Mouse (Mus musculus): Measurements from ENCODE around the gene Cacng1.

Cacng1 gene

GRCm38 (mm10) chr11:107707897-107708610 is 8.3 kb downstream of the Cacng1 start:
- DNase-seq (ENCODE audit: low spot score) = peak; percentile 64

DNA sequence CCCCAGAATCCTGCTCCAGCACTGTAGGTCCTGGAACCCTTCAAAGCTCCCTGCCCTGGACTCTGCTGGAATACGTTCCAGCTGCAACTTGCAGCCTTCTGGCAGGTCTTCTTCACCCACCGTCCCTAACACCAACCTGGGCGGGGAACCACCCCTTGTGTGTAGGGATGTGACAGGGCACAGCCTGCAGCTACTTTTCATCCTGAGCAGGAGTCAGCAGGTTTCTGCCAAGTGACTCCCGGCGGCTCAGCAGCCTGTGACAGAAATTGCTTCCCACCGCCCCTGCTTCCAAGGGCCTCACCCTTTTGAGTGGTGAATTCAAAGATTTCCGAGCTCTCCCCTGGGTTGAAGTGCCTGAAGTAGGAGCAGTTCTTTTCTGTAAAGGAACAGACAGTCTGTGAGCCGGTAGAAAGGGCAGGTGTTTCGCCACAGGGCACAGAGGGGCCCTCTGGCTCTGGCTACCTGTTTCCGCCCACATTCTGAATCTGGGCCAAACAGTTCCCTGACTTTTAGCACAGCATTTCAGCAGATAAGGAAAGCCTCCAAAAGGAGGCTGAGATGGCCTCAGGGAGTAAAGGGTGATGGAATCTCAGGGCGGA is 10.7 kb downstream of the Cacng1 start:
- no peak for DNase-seq (ENCODE audit: low spot score)

GRCm38 (mm10) chr11:107705060-107705459 is 11.3 kb downstream of the Cacng1 start:
- no peak for DNase-seq (ENCODE audit: low spot score)

DNA sequence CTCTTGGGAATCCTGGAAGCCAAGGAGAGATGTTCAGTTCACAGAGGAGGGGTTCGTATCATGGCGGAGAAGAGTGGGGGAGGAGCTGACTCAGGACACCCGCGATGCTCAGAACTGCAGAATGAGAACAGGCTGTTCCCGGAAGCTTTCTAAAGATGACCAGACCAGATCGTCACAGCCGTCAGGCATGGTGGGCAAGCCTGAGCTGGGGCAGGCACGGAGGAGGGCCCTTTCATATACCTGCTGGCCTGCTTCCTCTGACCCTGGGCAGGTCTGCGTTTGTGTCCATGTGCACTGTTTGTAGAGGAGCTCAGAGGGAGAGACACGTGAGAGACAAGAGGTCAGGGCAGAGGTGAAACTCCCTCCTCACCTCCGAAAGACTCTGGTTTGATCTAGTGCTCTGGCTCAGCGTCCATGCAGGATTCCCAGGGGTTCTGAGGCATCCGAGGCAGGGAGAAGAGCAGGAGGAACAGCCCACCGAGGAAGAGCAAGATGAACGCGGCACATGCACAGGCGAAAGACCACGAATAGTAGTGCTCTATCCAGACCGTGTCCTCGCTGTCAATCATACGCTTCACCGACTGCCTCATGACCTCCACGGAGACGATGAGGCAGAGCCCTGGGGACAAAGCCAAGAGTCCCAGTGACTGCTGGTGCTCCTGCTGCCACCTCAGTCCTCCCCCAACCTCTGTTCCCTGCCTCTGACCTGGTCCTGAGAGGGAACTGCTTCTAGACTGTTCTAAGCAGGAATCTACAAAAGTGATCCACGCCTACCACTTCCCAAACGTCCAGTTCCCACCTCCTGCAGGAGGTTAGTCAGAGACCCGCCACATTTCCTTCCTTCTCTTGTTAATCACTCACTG is 12.8 kb downstream of the Cacng1 start:
- DNase-seq (ENCODE audit: low spot score) = peak; percentile 9

DNA sequence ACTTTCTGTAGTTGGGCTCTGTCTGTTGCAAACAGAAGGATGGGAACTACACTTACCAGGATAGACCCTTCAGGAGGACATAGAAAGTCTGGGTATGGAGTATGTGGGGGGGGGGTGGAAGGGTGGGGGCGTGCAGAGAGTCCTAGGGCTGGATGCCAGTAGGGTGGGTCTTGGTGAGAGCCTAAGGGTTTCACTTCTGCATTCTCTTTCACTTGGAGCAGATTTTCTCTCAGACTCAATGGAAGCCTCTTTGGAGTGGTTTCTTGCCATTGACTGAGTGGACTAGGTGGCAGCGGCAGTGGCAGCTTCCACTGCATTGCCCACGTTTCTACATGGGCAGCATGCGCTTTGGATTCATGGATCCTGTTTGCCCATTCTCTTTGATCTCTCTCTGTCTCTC is 16.4 kb downstream of the Cacng1 start:
- no peak for DNase-seq (ENCODE audit: low spot score)

- no peak for DNase-seq (ENCODE audit: low spot score)
Measured at GRCm38 (mm10) chr11:107693338-107693737, 23.0 kb downstream of the Cacng1 start.

DNA sequence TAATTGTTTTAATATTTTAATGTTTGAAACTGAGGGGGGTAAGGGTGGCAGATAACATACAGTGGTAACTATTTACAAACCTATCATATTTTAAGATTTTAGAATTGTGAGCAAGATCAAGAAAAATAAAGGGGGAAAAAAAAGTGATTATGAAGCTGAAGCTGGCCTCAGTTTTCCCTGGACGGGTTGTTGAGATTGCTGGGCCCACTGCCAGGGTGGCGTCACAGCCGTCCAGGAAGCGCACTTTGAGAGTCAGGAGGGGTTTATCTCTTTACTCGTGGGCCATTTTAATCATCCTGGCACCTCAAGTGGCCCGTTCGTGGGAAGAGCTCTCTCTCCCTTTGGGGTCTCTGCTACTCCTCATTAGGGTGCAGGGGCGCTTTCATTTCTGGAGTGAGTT is 24.8 kb downstream of the Cacng1 start:
- DNase-seq (ENCODE audit: low spot score) = no peak

DNA sequence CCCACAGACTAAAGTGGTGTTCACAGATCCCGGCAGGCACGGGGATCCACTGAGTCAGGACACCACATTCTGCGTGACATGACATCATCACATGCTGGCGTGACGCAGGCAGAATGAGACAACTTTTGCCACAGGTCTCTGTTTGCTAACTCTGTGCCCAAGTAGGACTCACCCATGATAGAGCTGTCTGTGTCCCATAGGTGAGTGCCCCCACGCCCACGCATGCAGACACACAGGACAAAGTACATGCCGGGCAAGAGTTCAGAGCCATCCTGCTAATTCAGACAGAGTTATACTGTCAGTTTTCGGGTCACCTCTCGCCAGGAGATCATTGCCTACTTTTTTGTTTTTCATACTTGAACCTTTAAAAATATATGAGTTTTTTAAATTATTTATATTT is 27.8 kb downstream of the Cacng1 start:
- no peak for DNase-seq (ENCODE audit: low spot score)

DNA sequence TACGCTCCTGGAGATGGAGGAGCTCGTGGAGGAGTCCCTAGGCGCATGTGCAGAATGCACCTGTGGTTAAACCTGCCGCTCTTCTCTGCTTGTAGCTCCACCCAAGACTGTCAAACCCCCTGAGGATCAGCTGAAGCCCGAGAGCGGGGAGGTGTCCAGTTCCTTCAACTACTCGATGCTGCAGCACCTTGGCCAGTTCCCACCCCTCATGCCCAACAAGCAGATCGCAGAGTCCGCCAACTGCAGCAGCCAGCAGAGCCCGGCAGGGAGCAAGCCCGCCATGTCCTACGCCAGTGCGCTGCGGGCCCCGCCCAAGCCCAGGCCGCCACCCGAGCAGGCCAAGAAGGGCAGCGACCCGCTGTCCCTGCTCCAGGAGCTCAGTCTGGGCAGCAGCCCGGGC is 30.0 kb downstream of the Cacng1 start:
- no peak for DNase-seq (ENCODE audit: low spot score)

GRCm38 (mm10) chr11:107683544-107684465 is 32.5 kb downstream of the Cacng1 start:
- peak; percentile 31 for DNase-seq (ENCODE audit: low spot score)

DNA sequence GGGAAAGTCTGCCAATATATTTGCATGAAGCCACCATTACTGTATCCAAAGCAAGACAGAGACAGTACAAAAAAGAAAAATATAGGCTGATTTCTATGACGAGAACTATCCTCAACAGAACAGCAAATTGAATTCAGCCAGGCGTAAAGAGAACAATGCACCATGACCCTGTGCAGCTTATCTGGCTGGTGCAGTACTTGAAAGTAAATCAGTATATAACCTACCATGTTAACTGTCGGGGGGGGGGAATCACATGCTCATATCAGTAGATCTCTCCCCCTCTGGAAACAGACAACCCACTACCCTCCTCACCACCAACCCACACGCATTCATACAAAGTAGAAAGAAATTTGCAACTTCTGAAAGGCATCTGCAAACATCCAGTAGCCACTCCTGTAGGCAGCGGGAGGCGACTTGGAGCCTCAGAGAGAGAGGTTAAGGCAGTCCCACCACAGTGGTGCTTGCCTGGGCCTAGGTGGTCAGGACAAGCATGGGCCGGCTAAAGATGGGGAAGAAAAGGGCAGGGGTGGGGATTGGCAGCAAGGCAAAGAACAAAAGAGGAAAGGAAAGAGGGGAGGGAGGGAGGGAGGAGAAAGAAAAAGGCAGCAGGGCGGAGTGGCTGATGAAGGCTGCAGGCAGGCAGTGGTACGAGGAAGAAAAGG is 33.5 kb downstream of the Cacng1 start:
- no peak for DNase-seq (ENCODE audit: low spot score)

DNA sequence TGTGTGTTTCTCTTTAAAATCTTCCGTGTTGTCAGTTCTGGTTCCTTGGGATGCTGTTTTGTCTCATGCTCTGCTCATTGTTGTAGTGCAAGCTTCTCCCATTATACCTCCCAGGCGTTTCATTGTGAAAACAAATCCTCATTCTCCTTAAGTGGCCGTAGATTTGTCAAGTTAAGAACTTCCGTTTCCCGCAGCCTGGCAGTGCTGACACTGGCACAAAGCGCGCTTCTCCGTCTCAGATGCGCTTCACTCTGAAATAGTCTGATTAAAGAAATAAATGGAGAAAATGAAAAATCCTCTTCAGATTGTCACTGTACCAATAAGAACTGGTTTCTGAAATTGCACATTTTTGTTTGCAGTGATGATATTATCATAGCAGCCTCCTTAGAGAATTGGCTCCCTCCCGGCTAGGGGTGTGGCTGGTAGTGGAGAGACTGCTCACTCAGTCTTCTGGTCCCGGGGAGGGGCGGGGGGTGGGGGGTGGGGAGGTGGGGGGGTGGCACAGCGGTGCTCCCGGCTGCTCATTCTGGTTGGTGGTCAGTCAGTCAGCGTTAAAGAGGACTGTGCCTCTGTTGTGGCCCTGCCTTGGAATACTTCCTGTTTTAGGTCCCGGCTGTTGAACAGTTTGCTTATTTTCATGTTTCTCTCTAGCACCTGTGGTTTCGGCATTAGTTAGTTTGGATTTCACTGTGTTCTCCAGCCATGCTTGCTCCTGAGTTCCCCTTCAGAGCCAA is 39.9 kb downstream of the Cacng1 start:
- no peak for DNase-seq (ENCODE audit: low spot score)

GRCm38 (mm10) chr11:107675246-107675645 is 41.1 kb downstream of the Cacng1 start:
- DNase-seq (ENCODE audit: low spot score) = no peak

GRCm38 (mm10) chr11:107674601-107675000 is 41.7 kb downstream of the Cacng1 start:
- DNase-seq (ENCODE audit: low spot score) = no peak

DNA sequence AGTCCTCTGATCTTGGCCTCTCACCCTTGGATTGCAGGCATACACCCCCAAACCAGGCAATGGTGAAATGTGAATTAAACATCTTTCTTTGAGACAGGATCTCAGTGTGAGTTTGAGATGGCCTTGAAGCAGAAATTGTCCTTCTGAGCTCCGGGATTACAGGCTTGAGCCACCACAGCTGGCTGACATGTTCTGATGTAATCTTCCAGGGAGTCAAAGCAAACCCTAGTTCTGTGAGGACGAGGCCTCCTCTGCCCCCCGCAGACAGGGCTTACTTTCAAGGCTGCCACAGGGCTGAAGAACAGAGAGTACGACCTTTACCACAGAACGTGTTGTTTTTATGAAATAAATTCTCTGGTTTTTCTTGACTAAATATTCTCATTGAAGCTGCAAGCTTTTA is 42.3 kb downstream of the Cacng1 start:
- no peak for DNase-seq (ENCODE audit: low spot score)

GRCm38 (mm10) chr11:107668977-107669376 is 47.3 kb downstream of the Cacng1 start:
- no peak for DNase-seq (ENCODE audit: low spot score)

DNA sequence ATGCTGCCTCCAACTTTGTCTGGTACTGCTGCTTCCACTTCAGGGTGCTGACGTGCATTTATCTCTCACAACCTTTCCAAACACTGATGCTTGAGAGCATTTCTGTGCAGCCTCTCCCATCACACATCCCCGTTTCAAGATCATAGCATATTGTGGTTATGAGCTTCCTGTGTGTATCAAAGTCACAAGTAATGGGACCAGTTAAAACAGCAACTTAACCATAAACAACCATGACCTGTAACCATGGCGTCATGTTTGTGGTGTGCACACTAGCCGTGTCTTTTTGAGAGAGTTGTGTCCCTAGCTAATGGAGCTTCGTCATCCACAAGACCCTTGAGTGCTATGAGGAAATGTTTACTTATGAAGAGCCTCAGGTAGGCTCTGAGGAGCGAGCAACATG is 48.1 kb downstream of the Cacng1 start:
- no peak for DNase-seq (ENCODE audit: low spot score)

- no peak for DNase-seq (ENCODE audit: low spot score)
Measured at GRCm38 (mm10) chr11:107667542-107667941, 48.8 kb downstream of the Cacng1 start.

DNA sequence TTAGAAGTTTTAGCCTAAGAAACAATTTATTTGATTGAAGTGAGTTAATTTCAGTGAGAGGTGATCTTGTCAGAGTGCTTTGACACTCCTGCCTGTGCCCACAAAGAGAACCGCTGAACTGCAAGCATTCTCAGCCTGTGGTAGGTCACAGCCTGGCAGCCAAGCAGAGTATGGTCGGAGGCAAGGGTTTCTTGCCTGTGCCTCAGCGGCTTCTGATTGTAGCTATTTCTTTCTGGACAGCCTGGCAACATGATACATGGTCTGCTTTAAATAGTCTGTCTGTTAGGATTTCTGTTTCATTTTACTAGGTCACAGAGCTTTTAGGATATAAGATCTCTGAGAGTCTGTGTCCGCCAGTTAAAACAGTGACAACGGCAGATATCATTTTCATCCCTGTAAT is 53.7 kb downstream of the Cacng1 start:
- no peak for DNase-seq (ENCODE audit: low spot score)

- DNase-seq (ENCODE audit: low spot score) = no peak
Measured at GRCm38 (mm10) chr11:107660452-107660851, 55.9 kb downstream of the Cacng1 start.

- no peak for DNase-seq (ENCODE audit: low spot score)
Measured at GRCm38 (mm10) chr11:107657117-107657516, 59.2 kb downstream of the Cacng1 start.
